Mouse (Mus musculus) liver, embryonic 12.5 days (tissue): ENCODE measurements around the gene Lix1. TPM values are rescaled to one million over a fixed set of nuclear protein-coding genes. Genes with fewer than 3 reads are reported as not detected.

ENCODE experiments used
- ATAC-seq: fragments of 200-750 bp; cut with Nextera tagmentation; 2 replicates; pipeline ENCODE4 v1.8.0; 2017; ENCODE audit warnings: moderate number of reproducible peaks, mild to moderate bottlenecking, moderate library complexity
- H3K27ac ChIP-seq: fragments of 300-500 bp; sonication (generic); 2 replicates; pipeline ENCODE4 v1.5.1; 2016; ENCODE audit warnings: mild to moderate bottlenecking
- H3K27me3 ChIP-seq: fragments of 300-500 bp; sonication (generic); replicated peaks from 2 replicates; pipeline ENCODE4 v1.6.1; 2016; ENCODE audit warnings: mild to moderate bottlenecking, moderate library complexity
- H3K36me3 ChIP-seq: fragments of 300-500 bp; sonication (generic); 2 replicates; pipeline ENCODE4 v1.6.1; 2016; ENCODE audit warnings: mild to moderate bottlenecking, moderate library complexity
- H3K4me1 ChIP-seq: fragments of 300-500 bp; sonication (generic); 2 replicates; pipeline ENCODE4 v1.6.1; 2016
- H3K4me2 ChIP-seq: fragments of 300-500 bp; sonication (generic); 2 replicates; pipeline ENCODE4 v1.6.1; 2016; ENCODE audit warnings: mild to moderate bottlenecking, moderate library complexity
- H3K4me3 ChIP-seq: fragments of 300-500 bp; sonication (generic); 2 replicates; pipeline ENCODE4 v1.5.1; 2016; ENCODE audit warnings: mild to moderate bottlenecking, moderate library complexity
- H3K9ac ChIP-seq: fragments of 300-500 bp; sonication (generic); 2 replicates; pipeline ENCODE4 v1.6.1; 2016; ENCODE audit warnings: mild to moderate bottlenecking, moderate library complexity
- H3K9me3 ChIP-seq: fragments of 300-500 bp; sonication (generic); replicated peaks from 2 replicates; pipeline ENCODE4 v1.6.1; 2016; ENCODE audit warnings: mild to moderate bottlenecking, moderate library complexity
- WGBS: fragments of 180-500 bp; shearing (Covaris S2); methylation state at CpG from one replicate; pipeline ENCODE4 v1.1.7; 2016; ENCODE audit not compliant: insufficient replicate concordance; 5-methylcytosine and 5-hydroxymethylcytosine counted together
- polyA plus RNA-seq: library from polyadenylated mRNA; unstranded; fragments of >200 nt; fragmentation: Nextera tagmentation; extraction: Ambion mirVana; gene quantifications from 2 replicates; pipeline ENCODE4 v1.2.1, GENCODE M21; 2016

The Lix1 gene
- polyA plus RNA-seq, 1 experiment from 2014 or later, result 0.60 TPM

- ATAC-seq, result no peak
- Histone ChIP-seq H3K27ac (no peak overlapping the region), H3K4me2 (no peak overlapping the region), H3K27me3 (no peaks in the 10 kb centered on the region), H3K36me3 (peaks cover 18% of the 10 kb centered on the region), H3K4me3 (no peak overlapping the region), H3K4me1 (no peaks in the 10 kb centered on the region; the same call in 1 of the 2 replicates), H3K9me3 (no peaks in the 10 kb centered on the region), H3K9ac (no peak overlapping the region)
- WGBS, result 26% methylated on average over 2 of the region's 2 CpGs
These were observed 3.8 kb upstream of the Lix1 start for GRCm38 (mm10) chr17:17398664-17399063.

- no peak for ATAC-seq
- H3K36me3 ChIP-seq, result no peaks in the 10 kb centered on the region
- no peaks in the 10 kb centered on the region for H3K27me3 ChIP-seq
- H3K4me2 ChIP-seq, result no peak overlapping the region
- no peak overlapping the region for H3K9ac ChIP-seq
- no peak overlapping the region for H3K4me3 ChIP-seq
- H3K9me3 ChIP-seq, result no peaks in the 10 kb centered on the region
- WGBS, result 53% methylated on average over 5 of the region's 5 CpGs
- no peak overlapping the region for H3K27ac ChIP-seq
- no peaks in the 10 kb centered on the region; the same call in 1 of the 2 replicates for H3K4me1 ChIP-seq
These were observed 566 bp downstream of the Lix1 start for GRCm38 (mm10) chr17:17403038-17403437.

- H3K36me3 ChIP-seq, result no peaks in the 10 kb centered on the region
- no peaks in the 10 kb centered on the region for H3K4me1 ChIP-seq
- H3K27ac ChIP-seq, result no peak overlapping the region
- WGBS, result 56% methylated on average over 3 of the region's 3 CpGs
- ATAC-seq, result no peak
- H3K27me3 ChIP-seq, result no peaks in the 10 kb centered on the region
- no peak overlapping the region for H3K4me2 ChIP-seq
- H3K9me3 ChIP-seq, result no peaks in the 10 kb centered on the region
- H3K9ac ChIP-seq, result no peak overlapping the region
- H3K4me3 ChIP-seq, result no peak overlapping the region
These were observed 1.2 kb downstream of the Lix1 start for GRCm38 (mm10) chr17:17403578-17404112.

GRCm38 (mm10) chr17:17404811-17405544 is 2.5 kb downstream of the Lix1 start:
- Histone ChIP-seq H3K27me3 (no peaks in the 10 kb centered on the region), H3K36me3 (no peaks in the 10 kb centered on the region), H3K4me1 (no peaks in the 10 kb centered on the region), H3K9ac (no peak overlapping the region), H3K4me3 (no peak overlapping the region), H3K4me2 (no peak overlapping the region), H3K9me3 (no peaks in the 10 kb centered on the region), H3K27ac (no peak overlapping the region)
- ATAC-seq, result no peak
- 55% methylated on average over 8 of the region's 8 CpGs for WGBS

GRCm38 (mm10) chr17:17405606-17406005 is 3.1 kb downstream of the Lix1 start:
- Histone ChIP-seq H3K9ac (no peak overlapping the region), H3K27ac (no peak overlapping the region), H3K4me3 (no peak overlapping the region), H3K36me3 (no peaks in the 10 kb centered on the region), H3K4me2 (no peak overlapping the region), H3K4me1 (no peaks in the 10 kb centered on the region), H3K27me3 (no peaks in the 10 kb centered on the region), H3K9me3 (no peaks in the 10 kb centered on the region)
- ATAC-seq, result no peak
- WGBS, result 26% methylated on average over 1 of the region's 1 CpGs

- no peak for ATAC-seq
- Histone ChIP-seq H3K4me2 (no peak overlapping the region), H3K27ac (no peak overlapping the region), H3K4me3 (no peak overlapping the region), H3K9ac (no peak overlapping the region), H3K9me3 (no peaks in the 10 kb centered on the region), H3K27me3 (no peaks in the 10 kb centered on the region), H3K4me1 (no peaks in the 10 kb centered on the region), H3K36me3 (no peaks in the 10 kb centered on the region)
- 62% methylated on average over 6 of the region's 6 CpGs for WGBS
These were observed 5.7 kb downstream of the Lix1 start for GRCm38 (mm10) chr17:17408137-17408536.

- no peak overlapping the region for H3K4me3 ChIP-seq
- H3K4me1 ChIP-seq, result no peaks in the 10 kb centered on the region
- H3K4me2 ChIP-seq, result no peak overlapping the region
- H3K27me3 ChIP-seq, result no peaks in the 10 kb centered on the region
- 72% methylated on average over 6 of the region's 6 CpGs for WGBS
- H3K9ac ChIP-seq, result no peak overlapping the region
- H3K36me3 ChIP-seq, result no peaks in the 10 kb centered on the region
- no peak for ATAC-seq
- no peaks in the 10 kb centered on the region for H3K9me3 ChIP-seq
- H3K27ac ChIP-seq, result no peak overlapping the region
These were observed 6.4 kb downstream of the Lix1 start for GRCm38 (mm10) chr17:17408720-17409478.

GRCm38 (mm10) chr17:17409601-17410000 is 7.1 kb downstream of the Lix1 start:
- Histone ChIP-seq H3K9me3 (no peaks in the 10 kb centered on the region), H3K4me3 (no peak overlapping the region), H3K27ac (no peak overlapping the region), H3K9ac (no peak overlapping the region), H3K4me2 (no peak overlapping the region), H3K36me3 (no peaks in the 10 kb centered on the region), H3K4me1 (no peaks in the 10 kb centered on the region), H3K27me3 (no peaks in the 10 kb centered on the region)
- 40% methylated on average over 2 of the region's 2 CpGs for WGBS
- ATAC-seq, result no peak

- Histone ChIP-seq H3K27ac (no peak overlapping the region), H3K27me3 (no peaks in the 10 kb centered on the region), H3K4me3 (no peak overlapping the region), H3K9me3 (no peaks in the 10 kb centered on the region), H3K9ac (no peak overlapping the region), H3K4me2 (no peak overlapping the region), H3K36me3 (no peaks in the 10 kb centered on the region), H3K4me1 (no peaks in the 10 kb centered on the region)
- WGBS, result 52% methylated on average over 2 of the region's 2 CpGs
- ATAC-seq, result no peak
These were observed 9.0 kb downstream of the Lix1 start for GRCm38 (mm10) chr17:17411443-17411842.

- no peaks in the 10 kb centered on the region for H3K27me3 ChIP-seq
- H3K4me3 ChIP-seq, result no peak overlapping the region
- 67% methylated on average over 2 of the region's 2 CpGs for WGBS
- no peaks in the 10 kb centered on the region for H3K4me1 ChIP-seq
- no peak overlapping the region for H3K4me2 ChIP-seq
- no peak overlapping the region for H3K9ac ChIP-seq
- no peaks in the 10 kb centered on the region for H3K36me3 ChIP-seq
- H3K9me3 ChIP-seq, result no peaks in the 10 kb centered on the region
- no peak overlapping the region for H3K27ac ChIP-seq
- ATAC-seq, result no peak
These were observed 9.7 kb downstream of the Lix1 start for GRCm38 (mm10) chr17:17412176-17412575.

GRCm38 (mm10) chr17:17414206-17414605 is 11.7 kb downstream of the Lix1 start:
- no peak overlapping the region for H3K4me2 ChIP-seq
- WGBS, result 73% methylated on average over 3 of the region's 3 CpGs
- no peak overlapping the region for H3K4me3 ChIP-seq
- no peak overlapping the region for H3K9ac ChIP-seq
- ATAC-seq, result no peak
- no peaks in the 10 kb centered on the region for H3K4me1 ChIP-seq
- H3K27ac ChIP-seq, result no peak overlapping the region
- no peaks in the 10 kb centered on the region for H3K27me3 ChIP-seq
- no peaks in the 10 kb centered on the region for H3K36me3 ChIP-seq
- H3K9me3 ChIP-seq, result no peaks in the 10 kb centered on the region

GRCm38 (mm10) chr17:17424609-17425307 is 22.3 kb downstream of the Lix1 start:
- Histone ChIP-seq H3K27ac (no peak overlapping the region), H3K4me3 (no peak overlapping the region), H3K36me3 (no peaks in the 10 kb centered on the region), H3K4me1 (no peaks in the 10 kb centered on the region), H3K4me2 (no peak overlapping the region), H3K9ac (no peak overlapping the region), H3K9me3 (no peaks in the 10 kb centered on the region), H3K27me3 (no peaks in the 10 kb centered on the region)
- no peak for ATAC-seq
- WGBS, result 30% methylated on average over 4 of the region's 4 CpGs
